13 mouse cellular contexts compared by ENCODE assay signal in genomic region chr7:84089777-84090176, GRCm38 (mm10). TPM values are rescaled to one million over a fixed set of nuclear protein-coding genes. Genes with fewer than 3 reads are reported as not detected.
DNase-seq lines count a peak whose midpoint lies in the region; ATAC-seq and TF ChIP-seq lines count a peak whose summit lies in the region.
"Had no signal": no experiment of that assay in that cellular context is flagged by ENCODE, and none has a peak within 500 bp of the region (broad histone marks: within the 10 kb centered on the region; RNA-seq: fewer than 3 reads in every experiment).

No protein-coding gene starts in this region.

- peak; percentile 38; the same call in 1 of the 2 replicates for TF ChIP-seq CTCF in spleen, adult 2 months (IDR thresholded peaks at IDR 0.05; ENCODE audit: extremely low read depth, insufficient read depth, insufficient read length, insufficient replicate concordance)

- H3K4me3 ChIP-seq in spleen, adult 2 months (ENCODE audit: extremely low read depth, insufficient read depth, insufficient read length): no peak overlapping the region
- no peak overlapping the region for H3K4me3 ChIP-seq in forebrain, embryonic 12.5 days (replicated peaks)
- H3K4me3 ChIP-seq: megakaryocyte, embryonic 14.5 days; stomach, embryonic 15.5 days had no signal

- H3K36me3 ChIP-seq in spleen, adult 2 months (ENCODE audit: control insufficient read depth, insufficient read depth, low read length): no peaks in the 10 kb centered on the region
- no peaks in the 10 kb centered on the region for H3K36me3 ChIP-seq in forebrain, embryonic 12.5 days (replicated peaks)
- H3K36me3 ChIP-seq: stomach, embryonic 15.5 days had no signal

- H3K9ac ChIP-seq in forebrain, embryonic 12.5 days: no peak overlapping the region
- H3K9ac ChIP-seq: stomach, embryonic 15.5 days had no signal

- H3K4me1 ChIP-seq in spleen, adult 2 months (ENCODE audit: control insufficient read depth, insufficient read depth, insufficient read length): no peaks in the 10 kb centered on the region
- peaks cover 14% of the 10 kb centered on the region for H3K4me1 ChIP-seq in forebrain, embryonic 12.5 days

- no peak overlapping the region for H3K27ac ChIP-seq in spleen, adult 2 months (ENCODE audit: insufficient read depth, low read length)
- H3K27ac ChIP-seq in forebrain, embryonic 12.5 days: no peak overlapping the region
- H3K27ac ChIP-seq: stomach, embryonic 15.5 days had no signal

- no peak for ATAC-seq in forebrain, embryonic 12.5 days (ENCODE audit: low FRiP score)
- ATAC-seq: forebrain, embryonic 14.5 days had no signal

- intact Hi-C loops in heart, postnatal 10 days (cut with DNase I): loop anchor here (1.0 to 10.0 kb wide), 3 partner anchors 61 to 425 kb away; partner anchors contain the start of gene Abhd17c

- no peaks in the 10 kb centered on the region for H3K9me3 ChIP-seq in forebrain, embryonic 12.5 days
- H3K9me3 ChIP-seq: megakaryocyte, embryonic 14.5 days; stomach, embryonic 15.5 days had no signal

- DNase-seq in heart, adult 11 months: peak; percentile 70
- no peak for DNase-seq in heart, adult 9 months (ENCODE audit: low spot score in 2 of 2)
- DNase-seq in spleen, adult 2 months (ENCODE audit: low read depth in 1 of 2, low spot score in 2 of 2): no peak
- DNase-seq in spleen, adult 18-20 months: no peak
- peak; percentile 34 for DNase-seq in kidney, postnatal 14 days
- no peak for DNase-seq in retina, embryonic 14.5 days (ENCODE audit: low spot score)
- DNase-seq in heart, postnatal 10 days: no peak
- DNase-seq: cerebellum, postnatal 10 days; heart, postnatal 36 days had no signal

- peaks cover 6% of the 10 kb centered on the region for H3K27me3 ChIP-seq in spleen, adult 2 months (ENCODE audit: control insufficient read depth, insufficient read depth, low read length)
- H3K27me3 ChIP-seq in forebrain, embryonic 12.5 days: peaks cover 34% of the 10 kb centered on the region

- no peak for TF ChIP-seq POLR2A in spleen, adult 2 months (IDR thresholded peaks at IDR 0.05; ENCODE audit: low read depth, low read length)

- H3K4me2 ChIP-seq in forebrain, embryonic 12.5 days: no peak overlapping the region
- H3K4me2 ChIP-seq: stomach, embryonic 15.5 days had no signal

- WGBS in spleen, adult 2 months: 3% methylated on average over 1 of the region's 1 CpGs
- 32% methylated on average over 1 of the region's 1 CpGs for WGBS in forebrain, embryonic 12.5 days

RNA-seq across cellular contexts. Expression of gene Cemip, which starts 3.5 kb away (rescaled TPM):
- polyA plus RNA-seq in spleen, adult 2 months (2012; rRNA removed): 2.4 TPM in 2 replicates
- polyA plus RNA-seq in forebrain, embryonic 12.5 days (2016; fragmentation: Nextera tagmentation; extraction: Ambion mirVana): 0.63 and 0.69 TPM in 2 replicates
- total RNA-seq in heart, postnatal 10 days (2021): 1 to 10 TPM; 1.5 TPM

Comparison
In these comparisons a context has a peak if more than half of its experiments do, and no peak if none do; other contexts are left out.
1. DNase-seq: peak in heart, adult 11 months (single experiment) and kidney, postnatal 14 days (single experiment); none in heart, adult 9 months (0 of 2), spleen, adult 2 months (0 of 2), spleen, adult 18-20 months (0 of 2), retina, embryonic 14.5 days (single experiment) and heart, postnatal 10 days (0 of 2).